Mouse (Mus musculus) telencephalon, adult 2 months (tissue): ENCODE results near the gene Hmgcs1.
"Not testable (repeated sequence)": the region's sequence is repeated elsewhere in the genome, so short reads cannot be mapped to it uniquely, and the experiment has no call there.

Experiments used
- DNase-seq: peaks from one replicate; pipeline ENCODE4 v3.0.0-alpha.2; 2011; ENCODE audit warnings: low read depth, low spot score

Hmgcs1 gene

DNA sequence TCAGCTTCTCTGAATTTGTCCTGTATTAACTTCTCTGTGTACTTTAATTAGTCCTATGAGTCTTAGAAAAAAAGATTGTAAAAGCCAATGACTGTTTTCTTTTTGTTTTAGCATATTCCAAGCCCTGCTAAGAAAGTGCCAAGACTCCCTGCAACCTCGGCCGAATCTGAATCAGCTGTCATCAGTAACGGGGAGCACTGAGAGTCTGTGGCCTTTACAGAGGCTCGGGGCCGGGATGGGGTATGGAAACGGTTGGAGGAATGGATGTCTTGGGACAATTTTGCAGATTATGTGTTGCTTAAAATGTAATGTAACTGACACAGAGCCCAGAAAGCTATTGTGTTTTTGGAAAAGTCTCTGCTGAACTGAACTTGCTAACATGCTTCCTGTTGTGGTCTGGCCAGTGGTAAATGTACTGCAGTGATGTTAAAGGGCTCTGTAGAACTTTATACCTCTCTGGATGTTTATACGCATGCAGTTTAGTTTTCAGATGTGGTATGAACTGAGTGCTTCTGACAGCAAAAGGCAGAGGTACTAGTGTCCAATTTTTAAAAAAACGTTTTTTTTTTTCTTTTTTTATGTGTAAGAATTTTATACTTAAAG lies 16.2 kb downstream of the Hmgcs1 start:
- DNase-seq = not testable (repeated sequence)

DNA sequence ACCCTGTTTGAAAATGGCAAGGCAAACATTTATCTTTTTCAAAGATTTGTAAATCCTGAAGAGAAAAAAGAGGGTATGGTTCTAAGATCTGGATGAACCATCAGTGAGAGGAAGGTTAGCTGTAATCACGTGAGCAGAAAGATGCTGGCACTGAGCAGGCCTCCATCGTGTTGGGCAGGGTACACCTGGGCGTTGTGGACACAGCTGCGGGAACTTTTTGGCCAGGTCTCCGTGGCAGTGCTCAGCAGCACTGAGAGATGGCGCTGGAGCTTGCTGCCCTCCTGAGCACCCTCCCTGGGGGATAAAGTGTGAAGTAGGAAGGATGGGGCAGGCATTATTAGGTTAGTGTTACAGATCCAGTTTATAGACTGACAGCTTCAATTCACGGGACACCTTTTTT lies 16.8 kb downstream of the Hmgcs1 start:
- no peak for DNase-seq

DNA sequence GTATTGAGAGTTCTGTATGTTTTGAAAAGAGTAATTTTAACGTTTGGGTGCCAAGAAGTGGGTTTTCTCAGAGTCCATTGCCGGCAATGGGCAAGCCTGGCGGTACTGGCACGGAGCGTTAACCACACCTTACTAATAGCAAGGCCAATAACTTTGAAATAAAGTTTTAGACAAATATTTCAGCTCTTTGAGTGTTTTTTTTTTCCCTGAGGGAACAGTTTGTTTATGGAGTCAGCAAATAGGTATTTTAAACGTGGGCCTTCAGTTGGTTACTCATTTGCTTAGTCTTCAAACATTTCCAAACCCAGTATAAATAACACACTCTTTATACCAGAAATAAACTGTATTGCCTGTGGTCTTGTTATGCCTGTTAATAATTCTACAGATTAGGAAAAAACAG lies 17.7 kb downstream of the Hmgcs1 start:
- DNase-seq = no peak

DNA sequence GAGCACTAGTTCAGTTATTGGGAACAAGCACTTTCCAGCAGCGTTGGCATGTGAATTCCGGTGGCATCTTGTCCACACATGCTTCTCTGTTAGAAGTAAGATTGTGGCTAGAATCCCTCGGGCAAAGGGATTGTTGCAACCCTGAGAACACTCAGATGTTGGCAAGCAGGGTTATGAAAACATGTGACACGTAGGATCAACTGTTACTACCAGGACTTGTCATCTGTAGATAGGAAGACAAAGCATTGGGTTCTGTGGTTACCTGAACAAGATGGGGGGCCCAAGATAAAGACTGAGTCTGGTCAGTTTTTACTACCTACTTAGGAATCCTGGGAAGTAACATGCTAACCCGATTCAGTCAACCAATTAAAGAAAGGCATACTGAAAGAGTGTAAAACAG lies 18.8 kb downstream of the Hmgcs1 start:
- DNase-seq = no peak

DNA sequence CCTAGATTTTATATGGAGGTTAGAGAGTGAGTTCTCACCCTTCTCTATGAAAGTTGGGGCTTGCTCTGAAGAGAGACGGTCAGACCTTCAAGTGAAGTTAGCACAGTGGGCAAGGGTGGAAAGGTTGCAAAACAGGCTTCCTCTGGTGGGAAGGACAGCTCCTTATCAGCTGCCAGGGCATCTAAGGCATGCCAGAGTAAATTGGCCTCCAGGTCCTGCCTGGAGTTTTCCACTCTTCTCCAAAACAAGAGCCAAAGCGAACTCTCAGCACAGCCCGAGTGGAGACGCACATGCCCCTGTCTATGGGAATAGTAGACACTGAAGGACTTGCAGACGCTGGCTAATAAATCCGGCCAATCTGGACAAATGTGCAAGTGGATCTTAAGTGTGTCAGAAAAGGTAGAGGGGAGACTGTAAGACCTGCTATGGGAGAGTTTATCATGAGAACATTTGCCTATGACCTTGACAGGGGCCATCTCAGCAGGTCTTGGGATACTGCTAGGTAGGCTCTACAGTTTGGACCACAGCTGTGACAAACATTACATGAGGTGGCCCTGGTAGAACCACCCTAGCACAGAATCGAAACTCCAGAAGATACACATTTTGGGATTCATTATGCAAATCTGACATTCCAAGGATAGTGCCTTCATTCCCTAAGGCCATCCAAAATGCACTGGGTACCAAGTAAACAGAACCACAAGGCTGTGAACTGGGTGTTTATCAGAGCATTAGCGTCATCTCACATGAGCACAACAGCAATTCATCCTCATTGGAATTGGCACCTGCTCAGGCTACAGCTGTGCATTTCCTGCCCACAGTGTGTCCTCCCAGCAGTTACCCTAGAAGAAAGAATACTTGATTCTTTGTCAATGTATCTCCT lies 19.4 kb downstream of the Hmgcs1 start:
- DNase-seq = no peak

DNA sequence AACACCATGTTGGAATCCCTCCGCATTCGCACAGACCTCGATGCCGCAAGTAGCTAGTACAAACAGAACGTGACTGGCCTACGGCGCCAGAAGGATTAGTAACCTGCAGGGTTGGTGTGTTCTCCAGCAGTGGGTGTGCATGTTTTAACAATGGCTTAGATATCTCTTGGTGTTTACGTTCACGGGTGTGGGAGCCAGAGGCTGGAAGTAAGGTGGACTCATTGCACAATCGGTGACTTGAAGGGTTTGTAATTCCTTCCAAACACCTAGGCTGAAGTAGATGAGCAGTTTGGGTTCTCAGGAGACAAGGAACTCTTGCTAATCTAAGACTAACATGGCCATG lies 20.1 kb downstream of the Hmgcs1 start:
- no peak for DNase-seq

DNA sequence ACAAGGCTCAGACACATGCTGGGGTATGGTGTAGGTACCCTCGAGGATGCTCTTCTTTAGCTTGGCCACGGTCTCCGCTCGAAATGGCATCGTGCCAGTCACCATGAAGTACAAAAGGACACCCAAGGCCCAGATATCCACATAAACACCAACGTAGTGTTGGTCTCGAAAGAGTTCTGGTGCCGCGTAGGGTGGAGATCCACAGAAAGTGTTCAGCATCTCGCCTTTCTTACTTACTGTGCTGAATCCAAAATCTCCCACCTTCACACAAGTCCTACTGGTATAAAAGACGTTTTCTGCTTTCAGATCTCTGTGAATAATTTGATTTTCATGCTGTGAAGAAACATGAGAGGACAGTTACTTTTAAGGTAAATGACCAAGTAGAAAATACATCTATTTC lies 22.3 kb downstream of the Hmgcs1 start:
- no peak for DNase-seq

DNA sequence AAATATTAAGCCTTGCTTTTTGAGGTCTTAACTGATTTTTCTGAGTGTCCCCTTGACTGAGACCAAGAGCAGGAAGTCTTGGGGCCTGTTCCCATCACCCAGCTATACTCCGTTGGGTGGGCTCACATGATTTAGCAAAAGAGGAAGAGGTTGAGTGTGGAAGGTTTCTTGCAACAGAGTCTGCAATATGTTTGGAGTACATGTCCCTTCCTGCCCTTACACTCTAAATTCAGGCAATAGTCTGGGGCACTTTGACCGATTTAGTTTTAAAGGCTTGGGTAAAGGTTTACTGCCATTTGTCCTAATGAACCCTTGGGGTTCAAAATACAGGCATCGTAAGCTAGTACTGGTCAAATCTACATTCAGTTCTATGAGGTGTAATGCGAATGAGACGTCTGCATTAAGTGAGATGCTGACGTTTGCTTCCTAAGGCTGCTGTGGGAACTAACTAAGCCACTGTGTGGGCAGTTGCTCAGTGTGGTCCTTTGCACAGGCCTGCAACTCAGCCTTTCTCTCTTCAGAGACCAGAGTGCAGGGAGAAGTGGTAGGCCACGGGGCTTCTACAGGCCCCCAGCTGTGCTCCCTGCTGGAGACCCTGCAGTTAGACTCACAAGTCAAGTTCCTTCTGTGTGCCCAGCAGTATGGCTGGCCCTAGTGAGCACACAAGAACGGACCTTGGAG lies 23.1 kb downstream of the Hmgcs1 start:
- DNase-seq = no peak

DNA sequence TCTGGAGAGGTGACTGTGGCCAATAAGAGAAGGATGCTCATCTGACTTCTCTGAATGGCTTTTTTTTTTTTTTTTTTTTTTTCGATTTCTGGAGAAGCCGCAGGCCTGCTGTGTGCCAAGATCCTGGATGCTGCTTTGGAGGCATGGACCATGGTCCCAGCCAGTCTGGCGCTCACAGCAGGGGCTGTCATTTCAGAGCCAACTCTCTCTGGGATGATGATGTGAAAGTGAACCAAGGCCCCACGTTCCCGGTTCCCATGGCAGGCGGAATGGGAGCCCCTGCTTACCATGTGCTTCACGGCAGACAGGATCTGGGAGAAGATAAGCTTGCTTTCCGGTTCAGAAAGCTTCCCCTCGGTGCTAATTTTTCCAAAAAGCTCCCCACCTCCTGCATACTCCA lies 23.6 kb downstream of the Hmgcs1 start:
- DNase-seq = no peak

DNA sequence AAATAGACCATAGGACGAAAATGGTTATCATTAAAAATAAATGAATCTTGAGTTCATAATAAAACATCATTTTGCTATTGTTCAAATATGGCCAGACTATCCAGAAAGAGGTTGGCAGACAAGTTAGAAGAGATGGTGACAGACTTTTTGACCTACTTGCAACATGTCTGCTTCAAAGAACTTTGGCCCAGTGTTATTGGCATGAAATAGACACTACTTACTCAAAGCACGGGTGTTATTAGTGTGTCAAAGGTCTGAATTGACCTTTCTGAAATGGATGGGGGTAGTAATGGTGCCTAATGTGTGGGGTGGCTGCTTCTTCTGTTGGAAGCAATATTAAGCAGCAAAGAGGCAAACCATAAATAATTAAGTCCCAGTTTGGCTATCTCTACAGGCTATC lies 25.9 kb downstream of the Hmgcs1 start:
- DNase-seq = no peak

DNA sequence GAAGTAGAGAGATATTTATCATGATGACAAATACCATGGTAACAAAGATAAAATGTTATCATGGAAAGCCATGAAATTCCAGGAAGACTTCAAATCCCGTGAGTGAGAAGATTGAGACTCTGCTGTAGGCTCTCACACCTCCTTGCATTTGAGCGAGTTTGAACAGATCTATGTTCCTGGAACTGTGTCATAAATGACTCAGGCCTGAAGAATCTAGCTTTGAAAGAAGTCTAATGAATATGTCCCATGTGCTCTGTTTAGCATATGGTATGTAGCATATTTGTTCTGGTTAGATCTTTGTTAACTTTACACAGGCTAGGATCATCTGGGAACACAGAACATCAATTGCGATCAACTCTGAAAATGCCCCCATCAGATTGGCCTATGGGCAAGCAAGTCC lies 32.3 kb downstream of the Hmgcs1 start:
- DNase-seq = no peak

DNA sequence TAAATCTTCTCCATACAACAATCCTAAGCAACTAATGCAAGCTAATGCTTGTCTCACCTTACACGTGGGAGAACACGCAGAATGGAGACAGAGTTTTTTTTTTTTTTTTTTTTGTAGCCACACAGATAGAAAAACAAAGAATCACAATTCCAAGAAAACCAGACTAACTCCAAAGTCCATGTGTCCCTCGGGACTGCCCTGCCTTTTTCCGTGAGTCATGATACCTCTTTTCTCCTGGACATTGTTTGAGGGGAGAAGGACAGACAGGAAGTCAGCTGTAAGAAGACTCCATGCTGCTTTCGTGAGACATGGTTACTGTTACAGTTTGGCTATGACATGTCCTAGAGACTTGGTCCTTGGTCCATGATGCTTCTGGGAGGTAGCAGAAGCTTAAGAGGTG lies 33.2 kb downstream of the Hmgcs1 start:
- no peak for DNase-seq

DNA sequence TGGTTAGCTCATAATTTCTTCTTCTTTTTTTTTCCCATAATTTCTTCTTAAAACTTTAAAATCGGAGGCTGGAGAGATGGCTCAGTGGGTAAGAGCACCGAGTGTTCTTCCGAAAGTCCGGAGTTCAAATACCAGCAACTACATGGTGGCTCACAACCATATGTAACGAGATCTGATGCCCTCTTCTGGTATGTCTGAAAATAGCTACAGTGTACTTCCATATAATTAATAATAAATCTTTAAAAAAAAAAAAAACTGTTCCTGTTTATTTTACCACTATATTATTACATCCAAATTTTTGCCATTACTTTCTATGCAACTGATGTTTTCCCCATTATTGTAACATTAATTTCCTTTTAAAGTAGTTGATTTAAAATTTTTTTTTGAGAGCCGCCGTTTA lies 34.4 kb downstream of the Hmgcs1 start:
- no peak for DNase-seq

DNA sequence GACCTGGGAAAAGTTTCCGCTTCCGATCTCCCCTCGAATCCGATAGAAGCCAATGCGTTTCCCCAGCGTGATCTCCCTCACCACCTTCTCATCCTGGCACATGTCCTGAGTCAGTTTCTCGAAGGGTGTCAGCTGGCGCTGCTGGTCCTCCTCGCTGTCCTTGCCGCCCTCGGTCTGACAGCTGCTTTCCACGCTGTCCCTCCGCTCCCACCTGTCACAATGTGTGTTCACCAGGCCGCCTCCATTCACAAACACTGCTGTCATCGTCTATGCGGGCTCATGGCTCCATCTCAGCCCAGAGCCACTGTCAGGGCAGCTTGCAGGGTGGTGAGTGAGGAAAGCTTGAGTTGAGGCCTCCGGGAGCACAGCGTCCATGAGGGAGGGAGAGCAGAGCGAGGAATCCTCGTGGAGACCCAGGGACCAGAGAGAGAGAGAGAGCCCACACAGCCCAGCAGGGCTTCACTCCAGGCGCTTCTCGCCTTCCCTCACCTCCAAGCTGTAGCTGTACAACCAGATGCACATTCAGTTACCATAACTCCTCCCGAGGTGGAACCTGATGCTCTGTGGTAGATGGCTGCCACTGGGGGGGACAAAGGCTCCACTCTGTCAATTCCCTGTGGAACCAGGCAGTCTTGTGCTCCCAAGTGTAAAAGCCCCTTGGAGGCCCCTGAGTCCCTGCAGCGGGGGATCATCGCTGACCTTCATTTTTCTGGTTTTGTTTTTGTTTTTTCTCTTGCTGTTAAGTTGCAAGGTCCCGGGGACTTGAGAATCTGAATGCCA lies 37.6 kb downstream of the Hmgcs1 start:
- no peak for DNase-seq

DNA sequence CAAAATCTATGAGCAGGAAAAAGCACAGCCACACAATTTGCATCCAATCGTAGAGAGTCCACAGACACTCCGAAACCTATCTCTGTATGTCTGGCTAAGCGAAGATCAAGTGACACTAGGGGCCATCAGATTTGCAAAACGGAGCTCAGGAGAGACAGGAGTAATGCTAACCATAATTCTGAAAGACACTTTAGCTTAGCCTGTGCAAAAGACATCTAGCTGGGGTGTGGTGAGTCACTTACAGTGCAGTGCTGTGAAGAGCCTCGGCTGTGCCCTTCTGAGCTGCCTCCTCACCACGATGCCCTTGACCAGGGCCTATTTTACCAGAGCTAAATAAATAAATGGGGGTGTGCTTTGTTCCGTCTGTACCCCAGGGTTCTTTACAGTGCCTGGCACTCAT lies 39.2 kb downstream of the Hmgcs1 start:
- DNase-seq = no peak

DNA sequence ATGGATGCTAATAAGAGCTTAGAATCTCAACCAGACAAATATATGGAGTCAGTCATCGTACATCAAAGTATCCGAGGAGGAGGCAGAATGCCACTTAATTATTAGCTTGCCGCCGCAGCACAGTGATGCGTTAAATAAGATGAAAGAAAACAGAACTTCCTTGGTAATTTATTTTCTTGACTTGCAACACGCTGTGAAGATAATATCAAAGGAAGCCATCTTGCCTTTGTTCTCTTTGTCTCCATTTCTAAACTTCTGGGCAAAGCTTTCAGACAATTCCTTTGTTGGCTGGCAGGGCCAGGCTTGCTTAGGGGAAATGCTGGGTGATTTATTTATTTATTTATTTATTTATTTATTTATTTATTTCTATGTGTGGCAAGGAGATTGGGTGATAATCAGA lies 41.3 kb downstream of the Hmgcs1 start:
- DNase-seq = no peak

DNA sequence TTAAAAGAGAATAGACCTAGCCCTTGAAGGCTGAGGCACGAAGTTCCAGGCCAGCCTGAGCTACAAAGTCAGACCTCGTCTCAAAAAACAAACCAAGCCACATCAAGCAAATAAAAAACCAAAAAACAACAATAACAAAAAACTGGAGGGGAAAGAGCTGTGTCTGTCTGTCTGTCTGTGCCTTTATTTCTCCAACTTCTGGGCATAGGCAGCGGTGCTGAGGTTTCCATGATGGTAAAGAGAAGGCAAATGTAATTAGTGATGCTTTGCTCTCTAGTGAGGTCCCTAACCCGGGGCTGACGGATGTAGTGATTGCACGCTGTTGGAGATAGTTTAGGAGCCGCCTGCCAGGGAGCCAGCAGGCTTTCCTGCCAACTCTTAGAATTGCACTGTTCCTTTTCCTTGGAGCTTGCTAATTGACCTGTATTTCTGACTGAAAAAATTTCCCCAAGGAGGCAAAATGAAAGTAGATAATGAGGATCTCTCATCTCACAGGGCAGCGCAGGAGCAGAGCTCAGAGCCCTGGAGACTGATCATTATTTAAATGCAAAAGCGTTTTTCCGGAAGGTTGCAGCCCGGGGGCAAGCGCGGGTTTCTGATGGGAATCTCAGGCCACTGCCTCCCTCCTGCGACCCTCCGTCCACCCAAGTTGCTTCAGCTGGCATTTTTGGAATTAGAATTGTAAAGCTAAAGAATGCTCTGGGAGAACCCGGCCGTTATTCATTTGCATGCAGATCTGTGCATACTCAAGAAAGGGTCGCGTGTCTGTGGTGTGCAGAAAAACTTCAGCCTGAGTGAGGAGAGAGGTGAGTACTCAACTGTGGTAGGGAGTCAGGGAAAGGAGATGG lies 51.4 kb downstream of the Hmgcs1 start:
- DNase-seq = no peak

DNA sequence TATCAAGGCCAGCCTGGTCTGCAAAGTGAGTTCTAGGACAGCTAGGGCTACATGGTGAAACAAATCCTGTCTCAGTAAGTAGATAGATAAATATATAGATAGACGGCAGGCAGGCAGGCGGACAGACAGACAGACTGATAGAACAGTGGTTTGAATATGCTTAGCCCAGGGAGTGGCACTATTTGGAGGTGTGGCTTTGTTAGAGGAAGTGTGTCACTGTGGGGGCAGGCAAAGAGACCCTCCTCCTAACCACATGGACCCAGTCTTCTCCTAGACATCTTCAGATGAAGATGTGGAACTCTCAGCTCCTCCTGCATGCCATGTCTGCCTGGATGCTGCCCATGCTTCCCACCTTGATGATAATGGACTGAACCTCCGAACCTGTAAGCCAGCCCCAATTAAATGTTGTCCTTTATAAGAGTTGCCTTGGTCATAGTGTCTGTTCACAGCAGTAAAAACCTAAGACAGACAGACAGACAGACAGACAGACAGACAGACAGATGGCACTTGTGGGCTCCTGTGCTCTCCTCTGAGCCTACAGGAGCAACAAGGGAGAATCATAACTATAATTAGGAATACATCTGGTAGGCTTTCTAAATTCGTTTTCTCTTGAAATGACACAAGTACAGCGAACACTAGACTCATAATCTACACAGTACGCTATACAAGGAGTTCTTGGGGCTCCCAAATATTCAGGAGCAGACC lies 52.7 kb downstream of the Hmgcs1 start:
- DNase-seq = peak; percentile 47

DNA sequence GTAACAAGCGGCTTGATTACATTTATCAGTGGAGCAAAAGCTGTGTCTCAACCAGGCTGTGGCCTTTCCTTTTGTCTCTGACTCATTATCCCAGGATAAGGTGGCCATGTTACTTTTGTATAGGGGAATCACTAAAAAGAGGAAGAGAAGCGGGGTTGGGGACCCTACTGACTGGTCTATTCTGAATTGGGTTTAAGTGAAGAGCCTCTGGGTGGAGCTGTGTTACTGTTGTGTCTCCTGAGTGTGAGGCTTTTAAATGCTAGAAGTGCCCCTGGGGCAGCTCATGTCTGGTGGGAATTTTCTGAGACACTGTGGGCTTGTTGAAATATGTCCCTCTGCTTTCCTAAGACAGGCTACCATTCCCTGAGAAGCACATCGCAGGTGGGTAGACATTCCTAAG lies 53.3 kb downstream of the Hmgcs1 start:
- no peak for DNase-seq

DNA sequence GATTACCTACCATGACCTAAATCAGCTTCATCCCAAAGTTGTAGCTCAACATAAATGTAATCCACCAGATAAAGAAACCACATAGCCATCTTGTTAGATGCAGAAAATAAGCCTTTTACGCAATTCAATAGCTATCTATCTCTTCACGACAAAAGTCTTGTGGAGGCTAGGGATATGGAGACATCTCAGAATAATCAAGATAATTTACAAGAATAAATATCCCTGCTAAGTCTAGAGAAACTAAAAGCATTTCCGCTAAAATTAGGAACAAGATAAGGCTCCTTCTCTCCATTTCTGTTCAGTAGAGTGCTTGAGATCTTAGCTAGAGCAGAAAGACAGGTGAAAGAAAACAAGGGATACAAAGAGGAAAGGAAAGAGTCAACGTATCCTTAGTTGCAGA lies 56.8 kb downstream of the Hmgcs1 start:
- DNase-seq = no peak
